Mouse (Mus musculus) testis, postnatal 10 days (tissue): ENCODE data around the gene Sh3d19.

ENCODE experiments used
- DNase-seq: peaks from one replicate; pipeline ENCODE4 v3.0.0; 2021; ENCODE audit warnings: low spot score

The Sh3d19 gene

DNA sequence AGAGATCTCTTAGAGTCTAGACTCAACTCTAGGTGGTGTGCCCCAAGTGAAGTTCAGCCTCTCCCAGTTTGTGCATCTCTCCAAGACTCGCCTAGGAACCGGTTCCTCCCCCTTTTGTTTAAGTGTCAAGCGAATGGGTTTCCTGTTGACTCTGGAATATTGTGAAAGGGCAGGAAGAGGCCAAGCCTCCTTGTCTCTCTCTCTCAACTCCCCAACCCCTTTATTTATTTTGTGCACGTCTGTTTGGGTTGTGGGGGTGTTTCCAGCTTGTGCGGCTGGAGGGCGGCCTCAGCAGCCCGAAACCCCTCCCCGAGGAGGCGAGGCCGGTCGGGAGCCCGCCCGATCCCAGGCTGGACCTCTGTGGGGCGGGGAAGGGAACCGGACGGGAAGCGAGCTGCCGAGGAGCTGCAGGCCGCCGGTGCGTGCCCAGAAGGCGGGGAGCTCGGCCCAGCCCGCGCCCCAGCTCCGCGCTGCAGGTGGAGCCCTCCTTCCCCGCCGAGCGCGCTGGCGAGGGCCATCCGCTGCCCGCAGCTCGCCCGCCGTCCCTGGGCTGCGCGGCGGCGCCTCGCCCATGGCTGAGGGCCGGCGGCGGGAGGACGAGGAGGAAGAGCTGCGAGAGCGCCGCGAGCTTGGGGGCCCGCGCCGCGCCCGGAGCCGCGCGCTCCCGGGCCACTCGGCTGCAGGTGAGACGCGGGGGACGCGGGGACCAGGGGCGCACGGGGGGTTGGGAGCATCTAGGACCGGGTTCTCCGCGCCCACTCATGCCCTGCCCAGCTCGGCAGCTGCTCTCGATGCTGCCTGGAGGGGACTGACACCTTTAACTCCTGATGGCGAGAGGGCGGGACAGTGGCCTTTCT, at the start of gene Sh3d19:
Sh3d19 (plus strand) TSS at position 368 of the 857 bp plus-strand sequence.
- DNase-seq = peak; percentile 83

- DNase-seq = peak; percentile 66
Observed at GRCm38 (mm10) chr3:85922331-85922730, 48.6 kb upstream of the Sh3d19 start.

GRCm38 (mm10) chr3:85923343-85923742, 47.6 kb upstream of the Sh3d19 start:
- DNase-seq = no peak

GRCm38 (mm10) chr3:85923954-85924945, 46.7 kb upstream of the Sh3d19 start:
- peak; percentile 92 for DNase-seq

DNA sequence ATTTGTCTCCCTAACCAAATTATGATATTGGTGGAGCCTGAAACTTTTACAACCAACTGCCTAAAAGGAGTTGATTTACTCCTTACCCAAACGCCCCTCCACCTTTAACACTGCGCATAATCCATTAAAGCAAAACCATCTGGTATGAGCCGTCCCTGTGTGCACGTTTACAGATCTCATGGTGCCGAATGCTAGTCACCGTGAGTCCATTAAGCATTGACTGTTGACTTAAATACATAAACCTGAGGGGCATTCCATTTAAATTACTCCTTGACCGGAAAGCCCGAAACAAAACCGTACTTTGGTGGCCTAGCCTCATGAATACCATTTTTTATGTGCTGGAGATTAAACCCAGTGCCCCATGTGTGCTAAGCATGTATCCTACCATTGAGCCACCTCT, 43.6 kb upstream of the Sh3d19 start:
- DNase-seq = no peak

GRCm38 (mm10) chr3:85928140-85928611, 42.7 kb upstream of the Sh3d19 start:
- no peak for DNase-seq

DNA sequence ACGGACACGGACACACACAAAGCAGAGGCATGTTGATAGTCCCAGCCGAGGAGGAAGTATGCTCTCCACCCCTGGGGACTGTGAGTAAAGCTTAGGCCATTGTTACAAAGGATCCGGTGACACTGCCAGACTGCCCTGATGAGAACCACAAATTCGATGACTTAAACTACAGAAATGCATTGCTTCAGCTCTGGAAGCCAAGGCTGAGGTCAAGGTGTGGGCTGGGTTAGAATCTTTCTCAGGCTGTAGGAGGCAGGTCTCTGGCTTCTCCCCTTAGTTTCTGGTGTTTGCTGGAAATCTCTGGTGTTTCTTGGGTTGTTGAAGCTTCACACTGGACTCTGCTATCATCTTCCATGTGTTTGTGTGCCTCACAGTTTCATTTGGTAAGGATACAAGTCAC, 41.2 kb upstream of the Sh3d19 start:
- DNase-seq = no peak

GRCm38 (mm10) chr3:85930671-85931255, 40.1 kb upstream of the Sh3d19 start:
- no peak for DNase-seq

DNA sequence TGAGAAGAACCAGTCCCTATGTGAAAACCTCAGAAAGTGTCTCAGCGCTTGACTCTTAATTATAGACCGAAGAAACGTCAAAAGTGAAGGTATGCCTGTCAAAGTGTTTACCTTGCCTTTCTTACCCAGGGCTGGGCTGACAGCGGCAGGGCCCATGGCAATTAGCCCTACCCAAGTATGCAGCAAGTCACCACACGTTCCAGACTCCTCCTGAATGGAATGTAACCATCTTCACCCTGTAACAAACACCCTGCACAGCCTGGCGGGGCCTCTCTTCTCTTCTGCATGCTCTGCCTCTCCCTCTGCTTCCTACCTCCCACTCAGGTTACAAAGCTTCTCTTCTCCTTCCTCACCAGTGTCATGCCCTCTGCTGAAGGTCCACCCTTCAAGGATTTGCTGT, 39.0 kb upstream of the Sh3d19 start:
- DNase-seq = no peak

DNA sequence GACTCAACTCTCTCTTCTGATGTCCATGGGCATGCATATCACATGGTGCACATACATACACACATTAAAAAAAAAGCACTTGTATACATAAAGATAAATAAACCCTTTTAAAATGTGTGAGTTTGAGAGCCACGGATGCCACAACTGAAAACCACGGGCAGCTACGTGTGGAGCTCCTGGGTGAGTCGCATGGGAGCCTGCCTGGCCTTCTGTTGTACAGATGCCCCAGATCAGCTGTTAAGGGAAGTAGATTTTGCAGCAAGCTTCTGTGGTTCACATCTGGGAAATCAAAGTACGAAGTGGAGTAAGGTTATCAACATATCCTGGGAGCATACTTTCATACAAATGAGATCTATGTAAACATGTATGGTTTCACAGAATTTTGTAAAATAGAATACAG, 37.3 kb upstream of the Sh3d19 start:
- no peak for DNase-seq

- peak; percentile 53 for DNase-seq
Observed at GRCm38 (mm10) chr3:85950914-85951313, 20.0 kb upstream of the Sh3d19 start.

DNA sequence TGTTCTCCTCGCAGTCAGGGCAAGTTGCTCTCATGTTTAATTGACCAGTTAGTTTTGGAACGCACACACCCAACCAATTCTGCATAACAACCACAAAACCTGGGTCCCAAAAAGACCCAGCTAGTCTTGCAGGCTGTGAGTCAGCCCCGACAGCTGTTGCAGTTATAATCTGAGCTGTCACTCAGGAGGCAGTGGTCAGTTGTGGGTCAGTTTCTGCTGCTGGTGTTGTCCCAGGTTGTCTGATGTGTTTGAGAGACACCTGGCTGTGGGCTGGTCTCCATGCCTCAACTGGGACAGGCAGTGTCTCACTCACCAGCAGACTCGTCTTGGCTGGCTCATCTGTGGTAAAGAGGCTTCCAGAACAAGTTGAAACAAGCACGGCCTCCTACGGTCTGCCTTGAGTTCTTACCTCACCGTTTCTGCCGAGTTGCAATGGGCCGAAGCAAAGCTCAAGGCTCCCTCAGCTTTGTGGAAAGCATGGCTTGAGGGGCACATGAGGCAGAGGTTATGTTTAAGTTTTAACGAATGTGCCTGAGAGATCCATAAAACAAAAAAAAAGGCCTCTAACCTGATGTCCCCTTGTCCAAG, 18.1 kb upstream of the Sh3d19 start:
- DNase-seq = no peak

GRCm38 (mm10) chr3:85955269-85955668, 15.6 kb upstream of the Sh3d19 start:
- no peak for DNase-seq

DNA sequence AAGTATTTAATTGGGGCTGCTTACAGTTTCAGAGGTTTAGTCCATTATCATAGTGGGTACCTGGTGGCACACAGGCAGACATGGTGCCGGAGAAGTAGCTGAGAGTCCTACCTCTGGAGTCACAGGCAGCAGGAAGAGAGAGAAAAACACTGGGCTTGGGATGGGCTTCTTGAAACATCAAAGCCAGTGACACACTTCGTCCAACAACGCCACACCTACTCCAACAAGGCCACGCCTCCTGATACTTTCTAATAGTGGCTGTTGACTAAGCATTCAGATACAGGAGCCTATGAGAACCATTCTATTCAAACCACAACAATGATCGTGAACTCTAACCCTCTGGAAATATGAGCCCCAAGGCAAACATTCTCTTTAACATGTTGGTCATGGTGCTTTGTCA, 15.2 kb upstream of the Sh3d19 start:
- DNase-seq = no peak

DNA sequence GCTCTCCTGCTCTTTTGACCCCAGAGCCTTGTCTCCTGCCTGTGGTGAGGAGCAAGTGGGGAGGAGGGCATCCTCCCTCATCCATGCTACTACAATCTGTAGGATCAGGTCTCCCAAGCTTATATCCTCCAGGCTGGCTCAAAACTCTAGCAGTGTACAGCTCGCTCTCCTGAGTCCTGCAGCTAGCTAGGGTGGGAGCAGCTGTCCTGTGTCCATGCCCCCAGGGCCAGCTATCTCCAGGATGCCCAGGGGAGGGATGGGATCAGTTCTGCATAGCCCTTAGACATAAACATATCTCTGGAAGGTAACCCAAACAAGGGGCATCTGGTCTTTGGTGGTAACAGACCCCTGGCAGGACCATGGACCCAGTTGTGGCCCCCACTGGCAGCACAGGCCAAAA, 11.2 kb upstream of the Sh3d19 start:
- no peak for DNase-seq

- DNase-seq = no peak
Observed at GRCm38 (mm10) chr3:85961134-85961533, 9.8 kb upstream of the Sh3d19 start.

- no peak for DNase-seq
Observed at GRCm38 (mm10) chr3:85965479-85965878, 5.4 kb upstream of the Sh3d19 start.

DNA sequence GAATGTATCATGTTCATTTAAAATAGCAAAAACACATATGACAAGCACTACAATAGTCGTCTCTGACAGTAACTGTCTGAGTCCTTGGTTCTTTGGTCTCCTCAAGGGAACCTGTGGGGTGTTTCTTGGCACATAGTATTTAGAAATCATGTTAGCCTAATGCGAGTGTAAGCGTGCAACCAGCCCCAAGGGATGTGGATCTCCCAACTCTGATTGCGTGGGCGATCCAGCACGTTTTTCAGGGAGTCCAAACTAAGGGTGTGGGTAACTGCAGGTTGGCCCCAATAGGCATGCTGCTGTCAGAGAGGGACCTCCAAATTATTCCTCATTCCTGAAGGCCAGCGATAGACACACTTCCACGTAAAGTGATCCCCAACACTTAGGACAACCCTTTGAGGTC, 1.9 kb upstream of the Sh3d19 start:
- DNase-seq = no peak

DNA sequence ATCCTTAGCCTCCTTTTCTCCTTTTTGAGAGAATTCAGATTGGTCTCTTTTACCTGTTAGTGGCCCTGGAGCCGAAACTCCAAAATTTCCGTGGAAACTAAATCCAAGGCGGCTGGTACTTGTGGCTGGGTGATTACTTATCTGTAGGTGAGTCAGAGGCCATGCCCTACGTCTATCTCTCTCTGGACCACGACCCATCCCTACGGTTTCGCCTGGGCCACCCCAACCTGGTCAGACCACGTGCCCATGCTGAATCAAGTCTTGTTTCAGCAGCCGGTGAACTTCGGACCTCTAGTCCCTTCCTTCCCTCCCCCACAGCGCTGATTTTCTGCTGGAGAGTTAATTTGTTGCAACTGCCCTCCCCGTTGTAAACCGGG, 678 bp downstream of the Sh3d19 start:
- peak; percentile 68 for DNase-seq

GRCm38 (mm10) chr3:85973376-85974140, 2.6 kb downstream of the Sh3d19 start:
- DNase-seq = no peak

DNA sequence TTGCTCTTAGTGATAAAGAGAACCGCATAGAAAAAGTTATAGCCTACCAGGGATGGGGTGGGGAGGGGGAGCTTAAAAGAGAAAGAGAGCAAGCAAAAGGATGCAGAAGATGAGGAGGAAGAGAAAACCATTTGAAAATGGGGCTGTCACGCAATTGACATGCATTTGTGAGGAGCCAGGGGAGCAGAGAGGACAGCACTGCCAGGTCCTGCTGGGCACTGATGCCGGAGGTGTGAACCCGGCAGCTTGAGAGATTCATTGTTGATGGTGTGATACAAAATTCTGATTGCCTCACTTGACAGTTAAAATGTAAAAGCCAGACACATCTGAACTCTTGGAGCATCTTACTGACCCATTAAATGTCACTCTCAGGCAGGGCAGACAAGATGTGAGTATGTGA, 3.5 kb downstream of the Sh3d19 start:
- DNase-seq = no peak
